In the genomic region with DNA sequence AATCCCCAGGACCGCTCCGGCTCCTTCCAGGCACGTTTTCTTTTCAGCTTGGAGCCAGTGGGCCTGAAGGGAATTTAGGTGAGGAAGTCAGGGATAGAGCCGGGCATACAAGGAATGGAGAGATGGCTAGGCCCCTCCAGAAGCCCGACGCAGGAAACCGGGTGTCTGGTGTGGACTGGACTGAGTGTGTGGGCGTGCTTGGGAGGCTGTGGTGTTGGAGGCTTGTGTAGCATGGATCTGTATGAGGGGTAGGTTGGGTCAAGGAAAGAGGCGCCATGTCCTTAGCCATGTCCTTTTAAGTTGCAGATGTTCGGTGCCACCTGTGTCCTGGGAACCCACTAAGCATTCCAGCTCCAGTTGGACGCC, we compare ENCODE assay signal across 8 mouse cellular contexts. TPM values are rescaled to one million over a fixed set of nuclear protein-coding genes. Genes with fewer than 3 reads are reported as not detected.
DNase-seq lines count a peak whose midpoint lies in the region; ATAC-seq lines count a peak whose summit lies in the region.

No protein-coding gene starts in this region.

- peak; percentile 27 to 32 for DNase-seq in frontal cortex, postnatal 36 days (ENCODE audit: low spot score in 2 of 2)
- no peak for DNase-seq in frontal cortex, postnatal 10 days (ENCODE audit: low spot score in 2 of 2)
- DNase-seq in ovary, postnatal 14 days (ENCODE audit: low spot score): peak; percentile 14
- DNase-seq in ovary, adult 18-20 months (ENCODE audit: low spot score): no peak
- DNase-seq in induced T-regulatory cell, adult 2 months (ENCODE audit: low read depth): peak; percentile 27
- DNase-seq in naive thymus-derived CD4-positive, alpha-beta T cell, adult 2 months (ENCODE audit: low read depth): peak; percentile 16
- no peak for DNase-seq in adrenal gland, postnatal 25 days

- ATAC-seq in activated CD4-positive, CD25-positive, alpha-beta regulatory T cell, adult 4 months: no peak

RNA-seq across cellular contexts. Expression of a gene that starts 0.9 kb away (rescaled TPM):
- 1 to 10 TPM; 4.1 to 5.0 TPM for polyA plus RNA-seq in activated CD4-positive, CD25-positive, alpha-beta regulatory T cell, adult 4 months (2017; shearing (Covaris generic))
- total RNA-seq in adrenal gland, postnatal 25 days (2021): 28.3 and 39.5 TPM in 2 replicates

RNA-seq across cellular contexts. Expression of a gene that starts 51.4 kb away (rescaled TPM):
- 1 to 10 TPM; 2.8 to 3.8 TPM for polyA plus RNA-seq in activated CD4-positive, CD25-positive, alpha-beta regulatory T cell, adult 4 months (2017; shearing (Covaris generic))
- 4.1 and 4.7 TPM in 2 replicates for total RNA-seq in adrenal gland, postnatal 25 days (2021)

Comparison
In these comparisons a context has a peak if more than half of its experiments do, and no peak if none do; other contexts are left out.
1. DNase-seq: peak in frontal cortex, postnatal 36 days (2 of 2), ovary, postnatal 14 days (single experiment), induced T-regulatory cell, adult 2 months (single experiment) and naive thymus-derived CD4-positive, alpha-beta T cell, adult 2 months (single experiment); none in frontal cortex, postnatal 10 days (0 of 2), ovary, adult 18-20 months (single experiment) and adrenal gland, postnatal 25 days (single experiment).